Mouse (Mus musculus) small intestine, adult 2 months (tissue): ENCODE results near the gene Mafb.

ENCODE experiments used
- CTCF ChIP-seq: fragments of 200-500 bp; IDR thresholded peaks from 2 replicates; pipeline ENCODE4 v1.5.1; 2012; ENCODE audit warnings: low read depth, mild to moderate bottlenecking, control low read depth, inconsistent platforms, low read length, moderate library complexity, mixed read lengths; ENCODE audit not compliant: insufficient replicate concordance, insufficient read length; ENCODE audit errors: extremely low read depth
- POLR2A ChIP-seq: fragments of 200-500 bp; IDR thresholded peaks from 2 replicates; pipeline ENCODE4 v1.6.1; 2012; ENCODE audit warnings: low read depth, mild to moderate bottlenecking, control low read depth, inconsistent platforms, low read length, moderate library complexity

- TF ChIP-seq CTCF (no peak), POLR2A (peak; percentile 100)
Measured at GRCm38 (mm10) chr2:160366980-160367338, at the start of gene Mafb.
